Mouse (Mus musculus) spleen, postnatal 14 days (tissue): ENCODE results near the gene Ncbp1.
A peak's percentile ranks its signal among the peaks of the same experiment; 100 is the strongest.

Experiments
- DNase-seq, 2 experiments: peaks; one replicate each; pipeline ENCODE4 v3.0.0; 2021 to 2022; ENCODE audit warnings: low spot score in 2 of 2

Ncbp1 gene

GRCm38 (mm10) chr4:46201834-46202561, 63.6 kb downstream of the Ncbp1 start:
- DNase-seq: peak; percentile 19 to 54

DNA sequence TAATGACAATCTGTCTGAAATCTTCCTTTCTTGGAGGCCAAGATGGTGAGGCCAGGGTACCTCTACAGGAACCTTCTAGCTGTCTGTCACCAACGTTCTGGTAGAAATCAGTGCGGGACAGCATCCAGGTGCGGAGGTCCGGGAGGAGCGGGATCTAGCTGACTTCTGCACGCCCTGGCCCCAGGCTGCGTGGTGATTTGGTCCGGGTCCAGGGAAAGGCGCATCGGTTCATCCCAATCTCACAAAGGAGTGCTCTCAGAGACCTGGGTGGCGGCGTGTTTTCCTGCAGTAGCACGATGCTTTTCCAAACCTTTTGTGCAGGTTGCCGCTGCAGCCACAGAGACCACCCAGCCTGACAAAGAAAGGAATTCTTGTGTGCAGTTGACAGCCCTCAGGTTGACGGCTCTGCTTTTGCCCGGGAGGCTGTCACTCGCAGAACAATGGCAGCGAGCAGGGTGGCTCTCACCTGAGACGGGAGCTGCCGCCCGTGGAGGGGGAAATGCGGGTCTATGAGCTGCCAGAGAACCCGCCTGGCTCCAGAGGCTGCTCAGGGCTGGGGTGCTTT, 64.2 kb downstream of the Ncbp1 start:
- no peak for DNase-seq

DNA sequence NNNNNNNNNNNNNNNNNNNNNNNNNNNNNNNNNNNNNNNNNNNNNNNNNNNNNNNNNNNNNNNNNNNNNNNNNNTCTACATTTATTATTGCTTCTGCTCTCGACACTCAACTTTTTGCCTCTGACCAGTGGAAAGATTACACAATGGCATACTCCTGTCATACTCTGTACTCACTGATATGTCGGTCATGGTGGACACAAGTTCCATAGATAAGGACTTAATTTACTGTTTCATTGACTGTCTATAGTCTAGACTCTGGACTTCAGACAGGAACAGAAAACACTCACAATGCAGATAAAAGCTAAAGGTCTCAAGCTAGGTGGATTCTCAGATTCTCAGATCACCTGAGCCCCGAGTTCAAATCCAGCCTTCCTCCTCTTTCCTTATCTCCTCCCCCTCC, 82.7 kb downstream of the Ncbp1 start:
- DNase-seq: no peak
